Mouse (Mus musculus) spleen, postnatal 4 days (tissue): ENCODE measurements at regions not wholly inside any gene's neighbourhood (a gene's known extent, or its start where the extent isn't known, plus 50 kb on each side); places are given as distances from the start of the nearest gene placed in this dataset.

Source experiments
- DNase-seq, 2 experiments: peaks; one replicate each; pipeline ENCODE4 v3.0.0; 2022; ENCODE audit warnings: low spot score in 2 of 2

DNA sequence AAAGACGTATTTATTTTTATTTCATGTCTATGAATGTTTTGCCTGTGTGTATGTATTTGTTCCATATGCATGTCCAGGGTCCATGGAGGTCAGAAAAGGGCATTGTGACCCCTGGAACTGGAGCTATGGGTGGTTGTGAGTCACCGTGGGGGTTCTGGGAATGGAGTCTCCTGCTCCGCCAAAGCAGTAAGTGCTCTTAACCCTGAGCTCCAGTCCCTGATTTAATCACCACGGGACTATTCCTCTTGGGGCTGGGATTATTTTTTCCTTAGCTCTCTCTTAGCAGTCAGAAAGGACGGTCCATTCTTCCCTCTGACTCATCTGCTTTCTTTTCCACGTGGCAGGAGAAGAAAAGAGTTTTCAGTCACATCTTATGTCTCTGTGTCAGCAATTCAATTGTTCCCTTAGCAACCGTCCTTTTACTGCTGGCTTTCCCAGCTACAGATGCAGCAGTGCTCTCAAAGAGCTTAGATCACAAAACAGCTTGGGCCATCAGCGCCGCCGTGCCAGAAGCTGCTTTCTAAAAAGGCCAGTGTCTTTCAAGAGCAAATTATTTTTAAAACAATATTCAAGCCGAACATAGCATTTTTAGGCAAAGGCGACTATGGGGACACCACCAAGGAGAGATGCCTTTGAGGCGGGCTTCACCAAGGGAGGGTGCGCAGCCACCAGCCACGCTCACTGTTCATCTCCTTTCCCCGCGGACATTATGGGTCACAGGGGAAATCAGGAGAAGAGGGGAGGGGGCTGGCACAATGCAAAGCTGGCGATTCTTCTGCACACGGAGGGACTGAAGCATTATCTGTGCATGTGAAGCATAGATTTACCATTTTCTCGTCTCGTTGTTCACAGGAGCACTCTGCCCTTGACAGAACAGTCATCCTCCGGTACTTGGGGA is 110.8 kb downstream of the Map3k7 start:
- DNase-seq: no peak

DNA sequence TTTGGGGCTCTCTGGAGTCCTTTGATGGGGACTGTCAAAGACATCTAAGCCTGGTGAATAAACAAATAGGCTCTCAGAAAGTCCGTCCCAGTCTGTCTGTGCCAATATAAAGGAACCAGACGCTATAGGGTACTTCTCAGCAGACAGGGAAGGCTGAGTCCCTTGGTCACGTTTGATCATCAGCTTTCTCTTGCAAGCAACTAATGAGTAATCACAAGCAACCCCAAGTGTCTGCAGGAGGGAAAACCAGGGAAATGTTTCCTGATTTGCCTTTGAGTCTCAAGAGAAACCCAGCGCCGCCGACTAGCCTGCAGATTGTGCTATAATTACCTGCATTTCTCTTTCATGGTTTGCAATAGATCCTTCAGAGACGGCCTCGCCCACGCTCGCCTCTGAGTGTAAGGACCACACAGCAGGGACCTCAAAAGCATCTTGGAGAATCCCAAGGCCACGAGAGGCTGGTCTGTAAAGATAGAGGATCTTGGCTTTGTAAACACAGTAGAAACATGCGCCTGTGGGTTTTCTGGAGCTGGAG is 112.6 kb downstream of the Map3k7 start:
- DNase-seq: no peak

DNA sequence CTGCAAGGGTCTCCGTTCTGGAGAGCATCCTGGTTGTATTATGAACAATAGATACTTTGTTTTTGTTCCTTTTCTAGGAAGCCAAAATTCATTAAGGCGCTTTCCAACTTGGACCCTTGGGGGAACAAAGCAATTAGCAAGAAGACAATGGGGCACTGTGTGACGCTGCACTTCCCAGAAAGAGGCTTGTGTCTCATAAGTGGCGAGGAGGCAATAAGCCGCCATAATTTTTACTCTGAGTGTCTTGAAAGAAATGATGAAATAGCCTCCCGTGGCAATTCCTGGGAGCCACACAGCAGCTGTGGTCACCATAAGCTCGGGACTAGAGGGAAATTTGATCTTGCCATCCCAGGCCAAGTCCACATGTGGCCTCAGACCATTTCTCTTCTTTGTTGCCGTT is 119.6 kb downstream of the Map3k7 start:
- DNase-seq: no peak

DNA sequence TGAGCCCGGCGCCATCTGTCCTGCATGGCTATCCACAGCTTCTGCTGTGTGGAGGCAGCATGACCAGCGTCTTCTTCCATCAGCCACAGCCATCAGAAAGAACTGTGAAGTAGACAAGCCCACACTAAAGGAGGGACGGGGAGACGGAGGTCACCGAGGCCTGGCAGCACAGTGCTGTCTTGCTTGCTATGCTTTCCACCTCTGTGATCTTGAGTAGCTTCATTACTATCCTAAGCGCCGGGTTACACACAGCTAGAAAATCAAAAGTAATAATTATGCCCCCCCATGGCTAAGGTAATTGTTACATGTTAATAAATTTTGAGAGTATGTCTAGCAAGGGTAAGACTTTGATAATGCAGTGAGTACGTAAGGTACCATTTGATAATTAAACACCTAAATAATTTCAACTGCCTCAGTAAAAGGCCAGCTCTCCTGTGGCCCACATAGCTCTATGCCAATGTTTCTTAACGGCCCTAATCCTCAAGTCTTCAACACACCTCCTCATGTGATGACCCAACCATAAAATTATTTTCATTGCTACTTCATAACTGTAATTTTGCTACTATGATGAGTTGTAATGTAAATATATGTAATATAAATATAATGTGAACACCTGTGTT is 120.5 kb downstream of the Map3k7 start:
- DNase-seq: no peak

DNA sequence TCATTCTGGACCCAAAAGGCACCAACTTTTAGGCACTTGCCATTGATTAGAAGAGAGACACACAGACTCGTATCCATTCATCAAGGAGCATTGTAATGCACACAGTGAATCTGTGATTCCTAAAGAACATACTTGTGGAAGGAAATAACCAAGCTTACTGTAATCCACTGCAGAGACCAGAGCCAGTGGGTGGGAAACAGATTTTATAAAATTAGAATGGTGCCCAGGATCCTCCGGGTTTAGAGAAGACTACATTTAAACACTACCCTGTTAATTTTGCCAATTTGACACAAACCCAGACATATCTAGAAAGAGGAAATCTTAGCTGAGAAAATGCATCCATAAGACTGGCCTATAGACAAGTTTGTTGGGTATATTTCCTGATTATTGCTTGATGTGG is 121.1 kb downstream of the Map3k7 start:
- DNase-seq: no peak

DNA sequence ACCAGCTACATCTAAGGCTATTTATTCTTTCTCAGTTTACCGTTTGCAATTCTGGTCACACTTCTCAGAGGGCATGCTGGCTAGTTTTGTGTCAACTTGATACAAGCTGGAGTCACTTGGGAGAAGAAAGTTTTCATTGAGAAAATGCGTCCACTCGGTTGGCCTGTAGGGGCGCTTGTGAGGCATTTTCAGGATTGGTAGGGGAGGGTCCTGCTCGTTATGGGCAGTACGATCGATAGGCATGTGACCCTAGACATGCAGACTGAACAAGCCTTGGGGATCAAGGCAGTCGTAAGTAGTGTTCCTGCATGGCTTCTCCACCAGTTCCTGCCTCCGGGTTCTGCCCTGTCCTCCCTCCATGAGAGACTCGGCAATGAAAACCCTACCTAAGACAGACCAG is 127.2 kb downstream of the Map3k7 start:
- DNase-seq: no peak

DNA sequence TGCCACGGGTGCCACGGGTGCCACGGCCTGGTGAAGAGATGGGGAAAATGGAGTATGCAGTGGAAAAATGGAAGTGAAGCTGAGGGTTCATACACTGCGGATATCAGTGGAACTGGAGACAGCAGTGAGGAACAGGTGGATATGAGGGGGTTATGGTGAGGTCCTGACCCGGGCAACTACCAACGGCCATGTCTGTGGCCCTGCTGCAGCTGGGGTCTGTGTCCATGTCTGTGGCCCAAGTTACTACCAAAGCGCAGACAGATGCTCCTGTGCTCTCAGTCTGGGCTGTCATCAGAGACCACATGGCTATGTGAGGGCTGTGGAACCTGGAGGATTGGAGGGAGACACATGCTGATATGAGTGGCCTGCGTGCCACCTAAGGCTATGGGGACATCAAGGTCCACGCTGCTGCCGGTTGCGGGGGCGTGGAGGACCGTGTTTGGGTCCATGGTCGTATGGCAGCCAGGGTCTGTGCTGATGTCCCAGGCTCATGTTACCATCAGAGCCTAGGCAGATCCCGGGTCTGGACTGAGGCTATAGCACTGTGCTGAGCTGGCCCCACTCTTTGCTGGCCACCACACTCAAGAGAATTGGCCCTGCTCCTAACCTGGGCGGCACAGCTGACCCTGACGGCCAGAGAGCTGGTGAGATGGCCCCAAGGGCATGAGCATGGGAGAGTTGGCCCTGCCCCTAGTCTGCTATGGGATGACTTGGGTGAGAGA is 128.6 kb downstream of the Map3k7 start:
- no peak for DNase-seq

DNA sequence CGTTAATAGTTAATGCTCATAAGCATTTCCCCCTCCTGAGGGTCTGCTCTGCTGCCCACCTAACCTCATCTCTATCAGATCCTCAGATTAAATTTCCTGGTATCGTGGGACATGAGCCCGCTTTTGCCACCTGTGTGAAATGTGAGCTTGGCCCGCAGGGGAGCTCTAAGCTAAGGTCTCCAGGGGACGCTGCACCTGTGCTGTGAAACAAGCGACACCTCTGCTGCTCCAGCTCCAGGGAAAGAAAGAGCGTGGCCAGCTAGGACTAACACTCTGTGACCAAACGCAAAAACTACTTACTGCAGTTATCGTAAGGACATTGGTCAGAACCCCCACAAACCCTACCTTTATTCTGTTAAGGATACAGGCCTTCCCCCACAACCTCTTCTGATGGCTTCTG is 134.3 kb downstream of the Map3k7 start:
- DNase-seq: no peak

DNA sequence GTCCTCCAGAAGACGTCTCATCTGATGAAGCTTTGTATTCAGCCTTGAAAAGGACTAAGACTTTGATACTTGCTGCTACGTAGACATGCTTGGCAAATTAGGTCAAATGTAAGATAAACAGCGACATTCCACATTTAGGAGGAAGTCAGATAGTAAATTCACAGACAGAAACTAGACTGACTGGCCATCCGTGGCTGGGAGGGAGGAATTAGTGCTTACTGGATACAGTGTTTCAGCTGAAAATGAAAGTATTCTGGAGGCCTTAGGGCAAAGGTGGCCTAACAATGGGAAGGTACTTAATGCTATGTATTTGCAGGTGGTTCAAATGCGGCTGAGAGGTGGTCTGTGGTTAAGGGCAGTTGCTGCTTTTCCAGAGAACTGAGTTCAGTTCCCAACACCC is 137.1 kb downstream of the Map3k7 start:
- DNase-seq: no peak

DNA sequence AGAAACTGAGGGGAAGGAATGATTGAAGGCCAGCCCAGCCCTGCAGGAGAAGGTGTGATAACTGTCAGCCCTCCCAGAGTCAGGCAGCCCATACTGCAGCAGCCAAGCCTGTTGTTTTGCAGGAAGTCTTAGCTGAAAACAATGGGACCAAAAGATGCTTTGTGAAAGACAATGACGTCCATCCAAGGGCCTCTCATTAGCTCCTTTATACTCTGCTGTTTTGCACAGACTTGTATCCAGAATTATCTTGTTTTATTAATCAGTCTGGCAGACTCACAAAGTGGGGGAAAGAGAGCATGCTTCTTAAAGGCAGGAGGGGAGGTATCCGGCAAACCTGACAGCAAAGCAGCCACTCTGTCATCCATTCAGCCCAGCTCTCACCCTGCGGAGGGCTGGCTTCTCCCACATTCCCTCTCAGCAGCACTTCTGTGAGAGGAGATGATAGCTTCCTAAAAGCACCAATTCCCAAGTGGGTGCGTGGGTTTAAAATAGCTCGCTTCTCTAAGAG is 131.9 kb upstream of the Bach2 start:
- no peak for DNase-seq

DNA sequence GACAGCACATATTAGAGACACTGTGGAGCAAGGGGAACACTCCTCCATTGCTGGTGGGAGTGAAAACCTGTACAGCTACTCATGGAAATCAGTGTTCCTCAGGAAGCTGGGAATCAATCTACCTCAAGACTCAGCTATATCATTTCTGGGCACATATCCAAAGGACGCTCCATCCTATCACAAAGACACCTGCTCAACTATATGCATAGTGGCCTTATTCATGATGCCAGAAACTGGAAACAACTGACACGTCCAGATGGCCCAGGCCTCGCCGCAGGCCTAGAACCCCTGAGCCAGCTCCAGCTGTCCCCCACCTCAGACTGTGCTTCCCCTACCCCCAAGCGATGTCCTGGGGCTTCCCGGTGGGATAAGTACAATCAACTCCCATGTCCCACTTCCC is 116.3 kb upstream of the Bach2 start:
- DNase-seq: no peak

DNA sequence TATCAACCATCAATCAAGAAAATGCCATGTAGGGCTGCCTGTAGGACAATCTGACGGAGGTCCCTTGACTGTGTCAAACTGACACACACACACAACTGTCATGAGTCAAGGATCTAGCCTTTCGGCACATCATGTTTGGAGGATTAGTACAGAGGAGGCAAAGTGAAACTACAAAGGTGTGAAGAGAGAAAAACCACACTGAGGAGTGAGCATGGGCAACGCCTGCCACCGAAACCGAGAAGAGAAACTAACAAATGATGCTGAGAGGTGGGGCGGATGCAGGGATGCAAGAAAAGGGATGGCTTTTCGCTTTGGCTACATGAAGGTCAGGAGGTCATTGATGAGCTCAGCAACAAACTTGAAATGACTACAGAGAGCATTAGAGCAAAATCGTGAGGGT is 111.8 kb upstream of the Bach2 start:
- DNase-seq: no peak

DNA sequence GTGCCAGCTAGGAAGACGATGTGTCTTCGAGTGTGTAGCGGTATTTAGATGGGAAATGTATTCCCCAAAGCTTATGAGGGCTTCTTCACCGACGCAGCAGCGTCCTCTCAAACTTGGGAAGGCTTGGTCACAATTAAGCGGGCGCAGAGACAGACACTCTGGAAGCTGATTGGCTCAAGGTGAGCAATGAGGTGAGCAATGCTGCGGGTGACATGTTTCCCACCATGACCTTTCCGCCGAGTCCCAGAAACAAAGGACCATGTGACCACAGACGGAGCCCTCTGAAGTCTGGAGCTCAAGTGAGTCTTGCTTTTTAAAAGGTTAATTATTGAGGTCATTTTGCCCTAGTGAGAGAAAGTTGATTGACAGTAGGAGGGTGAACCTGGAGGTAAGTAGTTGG is 108.0 kb upstream of the Bach2 start:
- no peak for DNase-seq

DNA sequence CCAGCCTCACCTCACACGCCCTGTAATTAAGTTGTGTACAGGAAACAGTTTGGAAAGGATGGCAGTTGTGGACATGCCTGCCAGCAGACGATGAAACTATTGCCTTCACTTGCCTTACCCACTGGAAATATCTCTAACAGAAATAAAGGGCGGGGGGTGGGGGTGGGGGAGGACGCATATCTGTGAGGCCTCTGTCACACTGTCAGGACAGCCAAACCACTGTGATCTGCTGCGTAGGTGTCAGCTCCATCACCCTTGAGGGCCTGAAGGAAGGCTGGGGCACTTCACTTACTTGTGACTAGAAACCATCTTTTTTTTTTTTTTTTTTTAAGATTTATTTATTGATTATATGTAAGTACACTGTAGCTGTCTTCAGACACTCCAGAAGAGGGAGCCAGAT is 106.8 kb upstream of the Bach2 start:
- DNase-seq: no peak

DNA sequence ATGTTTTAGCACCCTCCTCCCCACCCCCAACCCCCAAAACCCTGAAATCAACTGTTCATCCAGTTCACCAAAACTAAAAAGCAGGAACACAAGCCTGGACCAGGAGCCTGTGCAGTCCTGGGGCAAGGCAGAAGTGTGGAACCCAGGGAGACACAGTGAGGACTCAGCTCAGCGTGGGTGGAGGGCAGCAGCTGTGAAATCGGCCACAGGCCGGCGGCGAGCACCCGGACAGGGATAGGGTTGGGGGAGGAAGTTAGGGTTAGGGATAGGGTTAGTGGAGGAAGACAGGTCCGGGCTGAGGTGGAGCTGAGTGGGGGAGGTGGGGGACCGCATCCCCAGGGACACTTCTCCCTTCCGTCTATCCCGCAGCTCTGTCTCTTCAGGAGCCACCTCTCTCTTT is 102.5 kb upstream of the Bach2 start:
- no peak for DNase-seq

DNA sequence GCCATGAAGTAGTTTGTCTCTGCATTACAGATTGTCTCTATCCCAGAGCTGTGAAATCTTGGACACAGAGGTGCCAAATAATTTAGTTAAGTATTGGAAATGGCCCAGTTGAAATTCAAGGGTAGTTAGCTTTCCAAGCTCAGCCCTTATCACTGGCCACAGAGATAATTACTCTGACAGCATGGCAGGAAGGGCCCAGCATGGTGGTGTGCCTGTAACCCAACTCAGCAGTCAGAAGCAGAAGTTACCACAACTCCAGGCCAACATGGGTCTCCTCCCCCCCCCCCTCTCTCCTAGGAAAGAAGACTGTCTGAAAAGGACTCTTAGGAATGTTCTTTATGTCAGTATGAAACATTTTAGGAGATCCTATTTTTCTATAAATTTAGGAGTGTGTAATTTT is 101.4 kb upstream of the Bach2 start:
- DNase-seq: no peak

DNA sequence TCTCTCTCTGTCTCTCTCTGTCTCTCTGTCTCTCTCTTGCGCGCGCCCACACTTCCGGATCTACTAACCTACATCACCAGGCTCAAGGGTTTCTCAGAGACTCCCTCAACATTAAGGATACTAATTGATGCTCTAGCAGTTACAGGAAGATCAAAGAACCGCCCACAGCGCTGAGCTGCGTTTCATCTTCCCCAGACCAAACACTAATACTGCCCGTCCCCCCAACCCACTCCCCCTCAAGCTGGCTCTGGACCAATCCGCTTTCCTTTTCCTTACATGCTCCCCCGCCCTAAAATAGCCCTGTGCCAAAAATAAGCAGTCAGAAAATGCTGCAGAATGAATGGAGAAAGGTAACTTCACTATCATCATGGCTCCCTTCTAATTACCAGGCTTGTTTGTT is 100.6 kb upstream of the Bach2 start:
- DNase-seq: no peak

DNA sequence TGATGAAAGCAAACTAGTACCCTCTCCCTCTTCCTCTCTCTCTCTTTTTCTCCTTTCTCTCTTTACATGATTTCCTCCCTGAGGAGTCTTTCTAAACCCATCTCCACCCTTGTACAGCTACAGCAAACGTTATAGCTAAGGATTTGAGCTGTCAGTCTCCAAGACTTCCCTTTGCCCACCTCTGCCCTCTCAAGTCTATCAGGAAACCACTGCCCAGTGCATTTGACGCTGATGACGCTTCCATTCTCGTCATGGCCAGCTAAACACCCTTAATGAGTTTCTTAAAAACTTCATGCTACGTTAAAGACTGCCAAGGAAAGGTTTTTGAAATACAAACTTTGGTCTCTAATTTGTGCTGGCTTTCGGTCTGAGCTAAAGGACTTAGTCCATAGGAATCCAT is 99.0 kb upstream of the Bach2 start:
- no peak for DNase-seq

DNA sequence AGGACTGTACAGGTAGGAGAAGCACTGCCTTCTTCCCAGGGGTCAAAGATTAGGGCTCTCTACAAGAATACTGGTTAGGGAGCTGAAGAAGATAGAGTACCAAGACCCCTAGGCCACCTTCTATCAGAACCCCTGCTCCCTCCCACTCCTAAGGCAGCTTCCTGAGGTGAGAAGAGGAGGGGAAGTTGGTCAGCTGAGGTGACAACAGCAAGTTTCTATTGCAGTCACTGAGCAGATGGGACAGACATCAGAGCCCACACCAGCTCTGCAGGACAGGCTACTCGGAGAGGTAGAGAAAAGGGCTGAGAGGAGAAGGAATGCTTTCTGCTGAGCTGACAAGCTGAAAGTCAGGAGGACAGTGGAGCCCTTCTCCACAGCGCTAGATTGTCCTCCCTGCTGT is 98.5 kb upstream of the Bach2 start:
- no peak for DNase-seq

DNA sequence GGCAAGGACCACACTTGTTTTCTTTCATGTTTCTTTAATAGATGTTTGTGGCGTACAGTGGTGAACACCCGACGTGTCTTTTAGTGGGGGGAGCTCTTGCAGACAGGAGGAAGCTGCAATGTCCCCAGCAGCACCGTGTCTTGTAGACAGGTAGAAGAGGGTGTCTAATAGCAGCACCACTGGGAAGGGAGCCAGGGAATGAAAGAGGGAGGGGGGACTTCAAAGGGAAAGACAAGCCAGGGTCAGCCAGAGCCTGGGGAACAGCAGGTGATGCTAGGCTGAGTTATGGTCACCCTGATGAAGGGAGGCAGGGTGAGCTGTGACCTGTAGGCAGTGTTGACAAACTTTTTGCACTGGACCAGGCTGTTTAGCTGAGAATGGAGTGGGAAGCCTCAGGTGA is 96.4 kb upstream of the Bach2 start:
- DNase-seq: no peak

DNA sequence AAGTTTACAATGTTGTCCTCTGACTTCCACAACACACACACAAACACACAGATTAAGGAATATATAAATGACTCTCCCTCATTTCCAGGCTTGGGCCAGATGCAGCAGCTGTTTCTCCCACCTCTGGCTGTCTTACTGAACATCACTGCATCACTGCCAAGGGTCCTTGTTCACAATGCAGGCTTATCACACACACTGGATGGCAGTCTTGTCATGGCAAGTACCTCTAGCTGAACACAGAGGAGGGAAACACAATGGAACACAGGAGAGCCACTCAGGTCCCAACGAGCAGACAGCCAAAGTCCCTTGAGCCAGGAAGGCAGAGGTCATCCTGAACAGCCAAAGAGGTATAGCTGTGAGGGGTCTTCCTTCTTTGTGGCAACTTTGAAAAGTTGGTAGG is 91.5 kb upstream of the Bach2 start:
- DNase-seq: no peak

DNA sequence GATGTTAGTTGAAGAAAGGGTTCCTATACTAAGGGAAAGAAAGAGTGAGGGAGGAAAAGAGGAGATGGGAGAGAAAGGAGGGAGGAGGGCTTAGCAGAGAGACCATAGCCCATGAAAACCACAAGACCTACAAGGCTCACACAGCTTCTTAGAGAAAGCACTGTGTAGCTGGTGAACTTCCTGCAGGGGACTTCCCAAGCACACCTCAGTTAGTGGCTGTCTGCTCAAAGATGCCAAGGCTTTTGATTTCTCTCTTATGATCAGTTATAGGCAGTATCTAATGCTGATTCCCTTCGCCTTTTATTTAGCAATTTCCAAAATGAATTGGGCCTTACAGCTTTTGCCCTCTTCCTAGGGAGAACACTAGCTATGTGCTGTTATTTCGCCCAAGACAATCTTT is 90.0 kb upstream of the Bach2 start:
- no peak for DNase-seq

DNA sequence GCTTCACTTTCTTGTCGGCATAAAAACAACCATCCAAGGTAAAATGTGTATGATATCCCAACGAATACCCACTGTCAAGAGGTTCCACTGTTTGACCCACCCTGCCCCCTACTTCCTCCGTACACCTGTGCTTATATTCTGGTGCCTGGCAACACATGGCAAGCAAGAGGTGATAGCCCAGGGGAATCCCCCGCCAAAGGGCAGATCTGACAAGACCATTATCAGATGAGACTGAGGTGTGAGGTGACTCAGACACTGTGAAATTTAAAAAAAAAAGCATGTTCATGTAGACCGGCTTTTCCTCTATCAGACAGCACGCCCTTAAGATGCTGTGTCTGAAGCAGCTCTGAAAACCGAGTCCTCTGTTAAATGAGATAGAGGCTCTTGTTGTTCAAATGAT is 89.4 kb upstream of the Bach2 start:
- DNase-seq: no peak
